Mouse (Mus musculus) stomach, embryonic 14.5 days (tissue): ENCODE measurements around the gene Rcan1. TPM values are rescaled to one million over a fixed set of nuclear protein-coding genes. Genes with fewer than 3 reads are reported as not detected.
A peak's percentile ranks its signal among the peaks of the same experiment; 100 is the strongest.

Source experiments
- ATAC-seq: fragments of 200-750 bp; cut with Nextera tagmentation; 2 replicates; pipeline ENCODE4 v1.8.0; 2017; ENCODE audit warnings: low read depth, moderate TSS enrichment; ENCODE audit not compliant: insufficient number of reproducible peaks, insufficient read depth, low FRiP score
- H3K27ac ChIP-seq: fragments of 300-500 bp; sonication (generic); 2 replicates; pipeline ENCODE4 v1.5.1; 2014; ENCODE audit warnings: mild to moderate bottlenecking, low read length, moderate library complexity, mixed read lengths
- H3K27me3 ChIP-seq: fragments of 300-500 bp; sonication (generic); 2 replicates; pipeline ENCODE4 v1.6.1; 2014; ENCODE audit warnings: low read length, control low read depth, mixed read lengths; ENCODE audit not compliant: control insufficient read depth, insufficient read depth
- H3K36me3 ChIP-seq: fragments of 300-500 bp; sonication (generic); 2 replicates; pipeline ENCODE4 v1.6.1; 2014; ENCODE audit warnings: mild to moderate bottlenecking, control low read depth, low read length, moderate library complexity, mixed read lengths; ENCODE audit not compliant: control insufficient read depth, insufficient read depth
- H3K4me1 ChIP-seq: fragments of 300-500 bp; sonication (generic); 2 replicates; pipeline ENCODE4 v1.6.1; 2014; ENCODE audit warnings: low read length, control low read depth, mixed read lengths; ENCODE audit not compliant: control insufficient read depth, insufficient read depth
- H3K4me2 ChIP-seq: fragments of 300-500 bp; sonication (generic); replicated peaks from 2 replicates; pipeline ENCODE4 v1.6.1; 2014; ENCODE audit warnings: low read depth, low read length, control low read depth
- H3K4me3 ChIP-seq: fragments of 300-500 bp; sonication (generic); 2 replicates; pipeline ENCODE4 v1.5.1; 2014; ENCODE audit warnings: low read depth, low read length, control low read depth
- H3K9ac ChIP-seq: fragments of 300-500 bp; sonication (generic); replicated peaks from 2 replicates; pipeline ENCODE4 v1.6.1; 2014; ENCODE audit warnings: low read depth, mild to moderate bottlenecking, control low read depth, low read length, moderate library complexity, mixed read lengths
- H3K9me3 ChIP-seq: fragments of 300-500 bp; sonication (generic); 2 replicates; pipeline ENCODE4 v1.6.1; 2016; ENCODE audit warnings: low read depth, low read length, control low read depth; ENCODE audit not compliant: control insufficient read depth
- WGBS: fragments of 180-500 bp; shearing (Covaris S2); extraction: QIAGEN DNeasy Blood & Tissue Kit; methylation state at CpG from one replicate; pipeline ENCODE4 v1.1.7; 2014; 5-methylcytosine and 5-hydroxymethylcytosine counted together
- polyA plus RNA-seq: library from polyadenylated mRNA; unstranded; fragments of >200 nt; fragmentation: Nextera tagmentation; extraction: Ambion mirVana; gene quantifications from 2 replicates; pipeline ENCODE4 v1.2.1, GENCODE M21; 2014

The Rcan1 gene
- polyA plus RNA-seq, 1 experiment from 2014 or later: 21.2 TPM

- WGBS: 60% methylated on average over 2 of the region's 2 CpGs
- Histone ChIP-seq H3K27me3 (no peaks in the 10 kb centered on the region), H3K9me3 (no peaks in the 10 kb centered on the region), H3K27ac (no peak overlapping the region), H3K4me3 (no peak overlapping the region), H3K9ac (no peak overlapping the region), H3K4me2 (no peak overlapping the region), H3K36me3 (no peaks in the 10 kb centered on the region), H3K4me1 (0 out of 2 replicates have a peak, but pooled peaks cover 9% of the 10 kb centered on the region)
- ATAC-seq: no peak
Observed at GRCm38 (mm10) chr16:92439775-92440174, 30.9 kb downstream of the Rcan1 start.

- H3K4me3 ChIP-seq: no peak overlapping the region
- H3K4me1 ChIP-seq: no peaks in the 10 kb centered on the region
- no peak overlapping the region for H3K9ac ChIP-seq
- no peak overlapping the region for H3K4me2 ChIP-seq
- no peaks in the 10 kb centered on the region for H3K9me3 ChIP-seq
- no peaks in the 10 kb centered on the region for H3K36me3 ChIP-seq
- H3K27ac ChIP-seq: no peak overlapping the region
- WGBS: 82% methylated on average over 18 of the region's 18 CpGs
- ATAC-seq: no peak
- H3K27me3 ChIP-seq: no peaks in the 10 kb centered on the region
Observed at GRCm38 (mm10) chr16:92435431-92435985, 35.2 kb downstream of the Rcan1 start.

GRCm38 (mm10) chr16:92433176-92433575 is 37.5 kb downstream of the Rcan1 start:
- Histone ChIP-seq H3K9ac (no peak overlapping the region), H3K27me3 (no peaks in the 10 kb centered on the region), H3K4me1 (peaks cover 13% of the 10 kb centered on the region; the same call in 1 of the 2 replicates), H3K4me2 (no peak overlapping the region), H3K36me3 (no peaks in the 10 kb centered on the region), H3K27ac (no peak overlapping the region), H3K4me3 (no peak overlapping the region), H3K9me3 (no peaks in the 10 kb centered on the region)
- 88% methylated on average over 3 of the region's 3 CpGs for WGBS
- no peak for ATAC-seq

GRCm38 (mm10) chr16:92430731-92431130 is 39.9 kb downstream of the Rcan1 start:
- 89% methylated on average over 8 of the region's 8 CpGs for WGBS
- no peaks in the 10 kb centered on the region for H3K9me3 ChIP-seq
- no peak overlapping the region for H3K27ac ChIP-seq
- peaks cover 27% of the 10 kb centered on the region; the same call in 1 of the 2 replicates for H3K4me1 ChIP-seq
- no peak overlapping the region for H3K9ac ChIP-seq
- no peak overlapping the region for H3K4me3 ChIP-seq
- no peak overlapping the region for H3K4me2 ChIP-seq
- H3K36me3 ChIP-seq: no peaks in the 10 kb centered on the region
- H3K27me3 ChIP-seq: no peaks in the 10 kb centered on the region
- ATAC-seq: no peak

GRCm38 (mm10) chr16:92428197-92428950 is 42.3 kb downstream of the Rcan1 start:
- 25% methylated on average over 19 of the region's 19 CpGs for WGBS
- no peaks in the 10 kb centered on the region for H3K27me3 ChIP-seq
- ATAC-seq: peak; percentile 47; the same call in 1 of the 2 replicates
- H3K36me3 ChIP-seq: no peaks in the 10 kb centered on the region
- peak overlapping the region; percentile 69 for H3K27ac ChIP-seq
- no peaks in the 10 kb centered on the region for H3K9me3 ChIP-seq
- no peak overlapping the region for H3K4me3 ChIP-seq
- no peak overlapping the region; the same call in 1 of the 2 replicates for H3K4me2 ChIP-seq
- H3K9ac ChIP-seq: no peak overlapping the region
- H3K4me1 ChIP-seq: peaks cover 27% of the 10 kb centered on the region; the same call in 1 of the 2 replicates

GRCm38 (mm10) chr16:92426708-92427107 is 44.0 kb downstream of the Rcan1 start:
- no peaks in the 10 kb centered on the region for H3K36me3 ChIP-seq
- no peak overlapping the region for H3K4me3 ChIP-seq
- H3K27ac ChIP-seq: no peak overlapping the region
- no peaks in the 10 kb centered on the region for H3K27me3 ChIP-seq
- no peaks in the 10 kb centered on the region for H3K9me3 ChIP-seq
- 35% methylated on average over 6 of the region's 6 CpGs for WGBS
- peaks cover 27% of the 10 kb centered on the region; the same call in 1 of the 2 replicates for H3K4me1 ChIP-seq
- no peak overlapping the region for H3K9ac ChIP-seq
- no peak for ATAC-seq
- no peak overlapping the region for H3K4me2 ChIP-seq

- ATAC-seq: 0 out of 2 replicates have a peak, but pooled peaks have one; percentile 12
- H3K36me3 ChIP-seq: no peaks in the 10 kb centered on the region
- H3K4me1 ChIP-seq: peaks cover 27% of the 10 kb centered on the region; the same call in 1 of the 2 replicates
- no peak overlapping the region for H3K4me2 ChIP-seq
- H3K27me3 ChIP-seq: no peaks in the 10 kb centered on the region
- WGBS: 57% methylated on average over 11 of the region's 11 CpGs
- no peaks in the 10 kb centered on the region for H3K9me3 ChIP-seq
- H3K9ac ChIP-seq: no peak overlapping the region
- H3K27ac ChIP-seq: no peak overlapping the region
- no peak overlapping the region for H3K4me3 ChIP-seq
Observed at GRCm38 (mm10) chr16:92425875-92426274, 44.8 kb downstream of the Rcan1 start.

- Histone ChIP-seq H3K4me2 (no peak overlapping the region), H3K4me1 (peaks cover 15% of the 10 kb centered on the region; the same call in 1 of the 2 replicates), H3K9me3 (no peaks in the 10 kb centered on the region), H3K9ac (no peak overlapping the region), H3K27ac (no peak overlapping the region), H3K36me3 (no peaks in the 10 kb centered on the region), H3K27me3 (no peaks in the 10 kb centered on the region), H3K4me3 (no peak overlapping the region)
- no peak for ATAC-seq
- WGBS: 56% methylated on average over 10 of the region's 10 CpGs
Observed at GRCm38 (mm10) chr16:92423363-92423762, 47.3 kb downstream of the Rcan1 start.
